Mouse (Mus musculus): ENCODE measurements around the gene Rnf222.

DNA sequence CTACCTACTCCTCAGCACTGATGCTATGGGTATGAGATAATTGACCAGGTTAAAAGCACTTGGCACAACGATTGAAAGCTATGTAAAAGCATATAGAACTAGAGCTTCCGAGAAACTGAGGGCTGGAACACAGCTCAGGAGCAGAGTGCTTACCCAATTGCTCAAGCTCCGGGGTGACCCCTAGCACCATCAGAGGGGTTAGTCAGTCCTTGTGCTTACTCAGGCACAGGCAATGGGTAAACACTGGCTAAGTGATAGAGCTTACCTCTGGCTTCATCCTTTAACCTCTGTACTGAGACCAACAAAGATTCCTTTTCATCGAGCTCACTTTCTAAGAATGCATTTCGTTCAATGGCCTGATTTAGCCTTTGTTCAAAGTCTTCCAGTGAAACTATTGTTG lies 48.7 kb upstream of the Rnf222 start:
- TF ChIP-seq GATA1 (IDR thresholded peaks at IDR 0.05; ENCODE audit: borderline replicate concordance, low read length) (no peak), FLI1 (IDR thresholded peaks at IDR 0.05; ENCODE audit: low read length) (no peak)
